Mouse (Mus musculus) limb, embryonic 14.5 days (tissue): ENCODE data around the gene Uba5. TPM values are rescaled to one million over a fixed set of nuclear protein-coding genes. Genes with fewer than 3 reads are reported as not detected.

Experiments
- ATAC-seq: fragments of 200-750 bp; cut with Nextera tagmentation; 2 replicates; pipeline ENCODE4 v1.8.0; 2017; ENCODE audit warnings: low read depth, moderate number of reproducible peaks, moderate TSS enrichment; ENCODE audit not compliant: low FRiP score
- DNase-seq: peaks from one replicate; pipeline ENCODE4 v3.0.0-alpha.2; 2015; ENCODE audit warnings: low spot score
- H3K27ac ChIP-seq: fragments of 300-500 bp; sonication (generic); replicated peaks from 2 replicates; pipeline ENCODE4 v1.5.1; 2014; ENCODE audit warnings: low read depth, mild to moderate bottlenecking, low read length, moderate library complexity, mixed read lengths
- H3K27me3 ChIP-seq: fragments of 300-500 bp; sonication (generic); 2 replicates; pipeline ENCODE4 v1.6.1; 2014; ENCODE audit warnings: low read length, mixed read lengths; ENCODE audit not compliant: control insufficient read depth, insufficient read depth
- H3K36me3 ChIP-seq: fragments of 300-500 bp; sonication (generic); 2 replicates; pipeline ENCODE4 v1.6.1; 2014; ENCODE audit warnings: mild to moderate bottlenecking, low read length, moderate library complexity, mixed read lengths; ENCODE audit not compliant: control insufficient read depth, insufficient read depth
- H3K4me1 ChIP-seq: fragments of 300-500 bp; sonication (generic); 2 replicates; pipeline ENCODE4 v1.6.1; 2014; ENCODE audit warnings: antibody characterized with exemption, low read length, mixed read lengths; ENCODE audit not compliant: control insufficient read depth, insufficient read depth
- H3K4me2 ChIP-seq: fragments of 300-500 bp; sonication (generic); replicated peaks from 2 replicates; pipeline ENCODE4 v1.6.1; 2014; ENCODE audit warnings: low read depth, mild to moderate bottlenecking, low read length, moderate library complexity; ENCODE audit not compliant: severe bottlenecking
- H3K4me3 ChIP-seq: fragments of 300-500 bp; sonication (generic); replicated peaks from 2 replicates; pipeline ENCODE4 v1.5.1; 2014; ENCODE audit warnings: low read length
- H3K9ac ChIP-seq: fragments of 300-500 bp; sonication (generic); 2 replicates; pipeline ENCODE4 v1.6.1; 2014; ENCODE audit warnings: mild to moderate bottlenecking, low read depth, low read length, moderate library complexity; ENCODE audit not compliant: severe bottlenecking
- H3K9me3 ChIP-seq: fragments of 300-500 bp; sonication (generic); 2 replicates; pipeline ENCODE4 v1.6.1; 2016; ENCODE audit warnings: low read length; ENCODE audit not compliant: control insufficient read depth
- POLR2A ChIP-seq: fragments of 200-500 bp; IDR thresholded peaks from 2 replicates; pipeline ENCODE4 v1.8.0; 2012; ENCODE audit warnings: inconsistent platforms, mild to moderate bottlenecking, moderate library complexity, borderline replicate concordance; ENCODE audit not compliant: insufficient read depth, insufficient read length; ENCODE audit errors: extremely low read depth
- WGBS: fragments of 180-500 bp; shearing (Covaris S2); extraction: QIAGEN DNeasy Blood & Tissue Kit; methylation state at CpG from one replicate; pipeline ENCODE4 v1.1.7; 2014; 5-methylcytosine and 5-hydroxymethylcytosine counted together
- polyA plus RNA-seq, 2 experiments: library from polyadenylated mRNA; depleted of rRNA in 1 of 2; stranded (reverse) in 1 of 2; unstranded in 1 of 2; fragments of >200 nt; fragmentation: Nextera tagmentation in 1 of 2; extraction: Ambion mirVana in 1 of 2; gene quantifications; 2 replicates each; pipeline versions ENCODE4 v1.2.1 to v1.2.3; 2012 to 2014

The Uba5 gene
- polyA plus RNA-seq, 2 experiments = 72.5 to 83.0 TPM

- DNase-seq (no peak), ATAC-seq (no peak)
- Histone ChIP-seq H3K36me3 (peaks cover 4% of the 10 kb centered on the region; the same call in 1 of the 2 replicates), H3K4me3 (no peak overlapping the region), H3K9me3 (no peaks in the 10 kb centered on the region), H3K4me1 (no peaks in the 10 kb centered on the region), H3K4me2 (no peak overlapping the region), H3K27ac (no peak overlapping the region), H3K27me3 (no peaks in the 10 kb centered on the region), H3K9ac (no peak overlapping the region)
- no peak for TF ChIP-seq POLR2A
- 52% methylated on average over 5 of the region's 5 CpGs for WGBS
Measured at GRCm38 (mm10) chr9:104079379-104079778, 16.4 kb upstream of the Uba5 start.

- TF ChIP-seq POLR2A = no peak
- H3K9me3 ChIP-seq = no peaks in the 10 kb centered on the region
- H3K36me3 ChIP-seq = no peaks in the 10 kb centered on the region
- H3K4me2 ChIP-seq = no peak overlapping the region
- H3K4me3 ChIP-seq = no peak overlapping the region
- whole genome bisulfite sequencing = 100% methylated on average over 1 of the region's 1 CpGs
- ATAC-seq = no peak
- no peak for DNase-seq
- no peak overlapping the region for H3K27ac ChIP-seq
- H3K27me3 ChIP-seq = no peaks in the 10 kb centered on the region
- H3K4me1 ChIP-seq = no peaks in the 10 kb centered on the region
- no peak overlapping the region for H3K9ac ChIP-seq
Measured at GRCm38 (mm10) chr9:104078780-104079179, 15.8 kb upstream of the Uba5 start.

- no peak overlapping the region for H3K27ac ChIP-seq
- H3K4me3 ChIP-seq = no peak overlapping the region
- no peaks in the 10 kb centered on the region for H3K27me3 ChIP-seq
- no peak overlapping the region for H3K9ac ChIP-seq
- H3K9me3 ChIP-seq = no peaks in the 10 kb centered on the region
- WGBS = 66% methylated on average over 2 of the region's 2 CpGs
- no peak overlapping the region for H3K4me2 ChIP-seq
- H3K4me1 ChIP-seq = no peaks in the 10 kb centered on the region
- H3K36me3 ChIP-seq = no peaks in the 10 kb centered on the region
- ATAC-seq = no peak
- TF ChIP-seq POLR2A = no peak
- no peak for DNase-seq
Measured at GRCm38 (mm10) chr9:104075808-104076207, 12.9 kb upstream of the Uba5 start.

- 79% methylated on average over 8 of the region's 8 CpGs for WGBS
- Histone ChIP-seq H3K27me3 (no peaks in the 10 kb centered on the region), H3K36me3 (no peaks in the 10 kb centered on the region), H3K4me3 (no peak overlapping the region), H3K4me1 (no peaks in the 10 kb centered on the region), H3K9ac (no peak overlapping the region), H3K9me3 (no peaks in the 10 kb centered on the region), H3K4me2 (no peak overlapping the region), H3K27ac (no peak overlapping the region)
- ATAC-seq (no peak), DNase-seq (no peak)
- TF ChIP-seq POLR2A = no peak
Measured at GRCm38 (mm10) chr9:104070863-104071604, 8.1 kb upstream of the Uba5 start.

- no peaks in the 10 kb centered on the region for H3K27me3 ChIP-seq
- no peak for TF ChIP-seq POLR2A
Measured at GRCm38 (mm10) chr9:104070241-104070640, 7.3 kb upstream of the Uba5 start.

More at GRCm38 (mm10) chr9:104070241-104070640, 7.3 kb upstream of the Uba5 start:
- WGBS = 79% methylated on average over 4 of the region's 4 CpGs
- H3K4me2 ChIP-seq = no peak overlapping the region
- no peaks in the 10 kb centered on the region for H3K9me3 ChIP-seq
- no peak for ATAC-seq
- DNase-seq = no peak
- no peak overlapping the region for H3K27ac ChIP-seq
- no peaks in the 10 kb centered on the region for H3K36me3 ChIP-seq
- H3K9ac ChIP-seq = no peak overlapping the region
- no peak overlapping the region for H3K4me3 ChIP-seq
- H3K4me1 ChIP-seq = no peaks in the 10 kb centered on the region
